Mouse (Mus musculus) embryo, embryonic 9.5 days (tissue): ENCODE results near the gene Luc7l2.

Source experiments
- DNase-seq: peaks from one replicate; pipeline ENCODE4 v3.0.0-alpha.2; 2017; ENCODE audit errors: extremely low spot score

The Luc7l2 gene

DNA sequence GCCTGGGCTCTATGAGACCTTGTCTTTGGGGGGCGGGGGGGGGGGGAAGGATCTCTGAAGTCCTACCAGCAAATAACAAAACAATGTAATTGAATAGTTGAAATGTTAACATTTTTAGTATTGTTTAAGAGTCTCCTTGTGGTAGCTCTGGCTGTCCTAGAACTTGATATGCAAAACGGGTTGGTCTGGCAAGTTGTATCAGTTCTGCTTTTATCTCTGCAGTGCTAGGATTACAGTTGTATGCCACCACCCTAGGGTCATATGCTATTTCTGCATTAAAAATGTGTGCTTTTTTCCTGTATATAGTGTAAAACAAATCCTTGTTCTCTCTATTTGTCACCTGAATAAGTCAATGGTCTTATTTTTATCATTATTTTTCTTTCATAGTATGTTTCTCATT lies 25.0 kb downstream of the Luc7l2 start:
- no peak for DNase-seq

DNA sequence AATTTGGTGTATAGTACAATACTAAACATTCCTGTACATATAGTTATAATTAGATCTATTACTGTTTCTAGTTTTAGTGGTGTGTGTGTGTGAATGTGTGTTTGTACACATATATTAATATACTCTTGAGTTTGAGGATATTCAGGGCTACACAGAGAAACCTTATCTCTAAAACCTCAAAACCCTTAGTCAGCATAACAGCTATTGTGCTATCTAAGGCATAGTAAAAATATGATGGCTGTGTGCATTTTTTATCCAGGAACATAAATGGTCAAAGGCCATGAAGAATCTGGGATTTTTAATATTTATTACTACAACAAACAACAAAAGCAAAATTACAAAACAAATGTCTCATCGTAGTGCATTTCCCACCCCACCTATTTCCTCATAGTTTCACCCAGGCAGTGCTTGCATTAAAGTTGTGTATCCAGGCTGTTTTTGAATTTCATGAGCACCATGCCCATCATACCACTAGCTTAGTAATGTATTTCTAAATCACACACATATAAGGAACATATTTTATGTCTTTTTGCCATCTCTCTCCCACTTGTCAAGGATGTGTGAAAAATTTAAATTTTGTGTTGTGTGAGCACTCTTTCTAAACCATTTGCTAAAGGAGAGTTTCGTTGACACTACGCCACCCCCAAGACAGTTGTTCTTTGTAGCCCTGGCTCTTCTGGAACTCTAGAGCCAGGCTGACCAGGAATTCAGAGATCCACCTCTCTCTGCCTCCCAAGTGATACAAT lies 29.2 kb downstream of the Luc7l2 start:
- no peak for DNase-seq

DNA sequence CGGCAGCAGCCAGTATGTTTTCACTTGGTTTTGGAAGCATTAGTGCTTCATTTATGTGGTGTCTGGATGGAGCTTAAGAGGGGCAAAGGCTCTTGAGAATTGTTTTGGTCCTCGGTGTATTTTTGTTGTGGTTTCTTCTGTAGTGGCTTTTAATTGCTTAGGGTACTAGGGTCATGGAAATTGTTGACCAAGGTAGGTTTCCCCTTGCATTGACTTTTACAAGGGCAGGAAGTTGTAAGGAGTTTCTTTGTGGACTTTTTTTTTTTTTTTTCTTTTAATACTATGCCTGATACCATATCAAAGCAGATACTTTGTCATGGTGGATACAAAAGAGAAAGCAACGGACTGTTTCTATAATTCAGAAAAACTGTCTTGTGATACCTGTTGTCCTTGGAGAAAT lies 30.6 kb downstream of the Luc7l2 start:
- DNase-seq = no peak

GRCm38 (mm10) chr6:38597481-38597880 lies 46.3 kb downstream of the Luc7l2 start:
- DNase-seq = no peak

GRCm38 (mm10) chr6:38609892-38610291 lies 58.8 kb downstream of the Luc7l2 start:
- no peak for DNase-seq

- DNase-seq = no peak
Observed at GRCm38 (mm10) chr6:38622406-38622805, 71.3 kb downstream of the Luc7l2 start.

GRCm38 (mm10) chr6:38623457-38623856 lies 72.3 kb downstream of the Luc7l2 start:
- DNase-seq = no peak

DNA sequence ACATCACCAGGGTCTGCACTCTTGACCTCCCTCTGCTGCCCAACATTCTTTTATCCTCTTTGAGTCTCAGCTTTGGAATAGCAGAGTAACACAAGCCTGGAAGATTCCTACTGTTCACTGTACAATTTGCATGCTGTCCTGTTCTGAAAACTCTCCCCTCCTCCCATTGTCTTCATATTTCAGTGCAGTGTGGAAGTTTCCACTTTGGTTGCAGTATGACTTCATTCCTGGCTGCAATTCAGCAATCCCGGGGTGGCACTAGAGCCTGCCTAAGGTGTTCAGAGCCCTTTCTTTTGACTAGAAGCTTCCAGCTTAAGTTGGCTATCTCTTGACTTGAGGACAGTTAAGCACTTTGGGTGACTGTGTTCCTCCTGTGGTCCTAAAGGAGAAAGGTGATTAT lies 73.3 kb downstream of the Luc7l2 start:
- DNase-seq = no peak

- DNase-seq = no peak
Observed at GRCm38 (mm10) chr6:38626086-38626485, 75.0 kb downstream of the Luc7l2 start.

DNA sequence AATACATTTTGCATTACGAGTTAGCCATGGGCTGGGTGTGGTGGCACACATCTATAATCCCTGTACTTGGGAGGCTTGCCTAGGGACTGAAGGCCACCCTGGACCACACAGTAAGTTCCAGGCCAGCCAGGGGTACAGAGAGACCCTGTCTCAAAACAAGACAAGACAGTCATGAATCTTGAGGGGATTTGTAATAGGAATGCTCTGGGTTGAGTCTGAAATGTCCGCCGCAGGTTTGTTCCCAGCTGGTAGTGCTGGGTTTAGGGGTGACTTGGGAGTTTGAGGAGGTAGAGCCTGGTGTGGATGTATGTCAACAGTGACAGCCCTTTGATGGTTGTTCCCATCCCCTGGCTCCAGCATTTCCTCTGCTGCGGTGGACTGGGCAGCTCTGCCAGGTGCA lies 75.9 kb downstream of the Luc7l2 start:
- DNase-seq = no peak

GRCm38 (mm10) chr6:38627486-38627885 lies 76.4 kb downstream of the Luc7l2 start:
- no peak for DNase-seq

DNA sequence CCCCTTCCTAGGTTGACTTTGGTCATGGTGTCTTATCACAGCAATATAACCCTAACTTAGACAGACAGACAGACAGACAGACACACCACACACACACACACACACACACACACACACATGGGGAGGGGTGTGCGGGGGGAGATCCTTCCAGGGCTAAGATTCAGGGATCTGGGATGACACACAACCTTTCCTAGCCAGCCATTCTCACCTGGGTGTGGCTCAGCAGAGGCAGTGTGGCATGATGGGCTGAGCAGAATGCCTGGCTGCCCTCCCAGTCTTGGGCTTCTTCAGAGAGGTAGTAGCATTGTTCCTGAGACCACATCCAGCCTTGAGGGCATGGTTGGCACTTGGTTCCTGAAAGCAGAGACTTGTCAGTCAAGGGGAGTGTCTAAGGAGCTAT lies 78.4 kb downstream of the Luc7l2 start:
- no peak for DNase-seq

- DNase-seq = no peak
Observed at GRCm38 (mm10) chr6:38632826-38633225, 81.7 kb downstream of the Luc7l2 start.

DNA sequence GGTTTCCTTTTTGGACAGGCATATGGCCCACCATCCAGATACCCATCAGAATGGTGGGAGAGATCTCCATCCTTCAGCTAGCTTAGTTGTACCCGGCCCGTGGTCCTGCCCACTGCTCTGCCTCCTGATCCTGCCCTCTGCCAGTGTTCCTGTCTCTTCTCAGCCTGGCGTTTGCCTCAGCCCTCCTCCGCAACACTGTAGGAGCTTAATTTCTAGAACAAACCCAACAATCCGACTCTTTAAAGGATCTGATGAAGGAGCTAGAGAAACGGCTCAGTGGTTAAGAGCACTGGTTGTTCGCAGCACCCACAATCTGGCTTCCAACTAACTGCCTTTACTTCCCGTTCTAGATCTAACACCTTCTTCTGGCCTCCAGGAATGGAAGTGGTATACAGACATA lies 83.3 kb downstream of the Luc7l2 start:
- no peak for DNase-seq

- DNase-seq = peak; percentile 53
Observed at GRCm38 (mm10) chr6:38635941-38636851, 85.1 kb downstream of the Luc7l2 start.

DNA sequence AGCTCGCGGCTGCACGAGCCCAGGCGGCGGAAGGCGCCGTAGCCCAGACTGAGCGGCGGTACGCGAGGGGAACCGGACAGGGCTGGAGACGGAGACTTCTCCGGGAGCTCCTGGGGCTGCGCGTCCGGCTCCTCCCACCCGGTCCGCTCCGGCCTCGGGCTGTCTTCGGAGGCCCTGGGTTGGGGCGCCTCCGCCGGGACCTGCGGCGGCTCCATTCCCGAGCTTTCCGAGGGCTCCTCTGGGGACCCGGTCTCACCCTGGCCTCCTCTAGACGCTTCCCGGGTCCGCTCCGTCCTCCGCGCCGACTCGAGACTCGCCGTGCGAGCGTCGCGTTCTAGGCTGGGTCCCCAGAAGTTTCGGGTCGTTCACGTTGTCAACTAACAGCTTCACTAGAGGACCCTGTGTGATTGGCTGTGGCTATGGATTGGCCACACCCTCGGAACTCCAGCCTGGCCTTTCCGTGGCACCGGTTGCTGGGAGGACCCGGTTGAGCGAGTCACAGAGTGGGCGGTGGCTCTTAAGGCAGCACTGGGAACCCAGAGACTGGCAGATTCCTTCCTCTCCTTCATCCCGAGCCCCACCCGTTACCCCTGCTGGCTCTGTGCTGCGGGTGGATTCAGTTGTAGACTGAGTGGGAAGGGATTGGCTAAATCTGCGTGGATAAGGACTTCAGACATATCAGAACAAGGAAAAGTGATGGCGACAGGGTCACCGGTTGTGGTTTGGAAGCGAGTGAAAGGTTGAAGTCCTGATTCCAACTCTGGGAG lies 85.9 kb downstream of the Luc7l2 start, which contains the start of gene Klrg2:
Gene Klrg2 (minus strand): TSS at position 391 of the 767 bp plus-strand sequence.
- peak; percentile 61 for DNase-seq

DNA sequence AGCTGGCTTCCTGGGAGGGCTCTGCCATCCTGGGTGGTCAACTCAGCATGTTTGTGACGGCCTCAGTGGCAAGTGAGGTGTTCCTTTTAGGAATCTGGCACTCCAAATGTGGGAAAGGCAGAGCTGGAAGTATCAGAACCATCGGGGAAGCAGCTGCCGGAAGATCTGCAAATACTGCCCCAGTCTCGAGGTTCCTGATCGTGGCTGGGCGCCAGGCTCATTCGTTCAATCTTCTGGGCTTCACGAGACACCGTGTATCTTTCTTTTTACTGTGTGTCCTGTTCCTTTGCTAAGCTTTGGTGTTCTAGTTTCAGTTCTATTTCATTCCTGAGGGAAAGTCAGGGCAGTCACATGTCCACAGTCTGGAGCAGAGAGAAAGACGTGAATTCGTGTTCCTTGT lies 89.3 kb downstream of the Luc7l2 start:
- DNase-seq = no peak

- no peak for DNase-seq
Observed at GRCm38 (mm10) chr6:38641228-38641627, 90.1 kb downstream of the Luc7l2 start.

- no peak for DNase-seq
Observed at GRCm38 (mm10) chr6:38641645-38642044, 90.5 kb downstream of the Luc7l2 start.

- no peak for DNase-seq
Observed at GRCm38 (mm10) chr6:38642593-38642992, 91.5 kb downstream of the Luc7l2 start.

GRCm38 (mm10) chr6:38643039-38643438 lies 91.9 kb downstream of the Luc7l2 start:
- no peak for DNase-seq

DNA sequence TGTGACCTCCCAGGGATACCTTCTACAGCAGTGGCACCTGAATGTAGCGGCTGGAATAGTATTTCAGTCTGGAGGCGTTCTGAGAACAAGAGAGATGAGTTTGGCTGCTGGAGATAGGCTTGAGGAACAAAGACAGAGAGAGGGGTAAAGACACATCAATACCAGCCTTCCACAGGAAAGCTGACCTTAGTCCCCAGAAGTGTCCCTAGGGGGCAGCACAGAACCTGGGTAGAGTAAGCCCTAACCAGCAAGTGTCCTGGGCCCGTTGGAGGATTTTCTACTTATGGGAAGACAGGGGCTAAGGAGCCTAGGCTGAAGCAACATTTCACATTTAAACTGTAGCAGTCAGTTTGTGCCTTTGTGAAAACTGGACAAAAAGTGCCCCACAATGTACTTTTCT lies 98.4 kb downstream of the Luc7l2 start:
- DNase-seq = no peak
